Mouse (Mus musculus): ENCODE measurements around the gene Peg12.

DNA sequence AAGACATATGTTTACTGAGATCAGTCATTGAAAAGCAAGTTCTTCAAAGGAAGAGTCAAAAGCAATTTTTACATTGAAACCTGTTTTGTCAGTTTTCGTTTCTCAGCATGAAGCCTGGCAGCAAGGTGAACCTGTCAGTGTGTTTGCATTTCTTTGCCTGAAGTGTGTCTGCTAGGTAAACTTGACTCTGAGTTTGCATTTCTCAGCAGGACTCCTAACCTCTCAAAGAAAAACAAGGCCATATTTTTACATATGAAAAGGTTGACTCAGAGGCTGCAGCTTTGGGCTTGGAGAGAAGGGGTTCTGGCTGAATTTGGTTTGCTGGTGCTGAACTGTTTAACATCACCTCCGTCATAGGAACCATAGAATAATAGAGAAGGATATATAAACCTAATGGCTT lies 21.8 kb upstream of the Peg12 start:
- TF ChIP-seq EP300 (IDR thresholded peaks at IDR 0.05; ENCODE audit: insufficient read depth, low read depth, low read length), result peak; percentile 68
- no peak for TF ChIP-seq CTCF (IDR thresholded peaks at IDR 0.05; ENCODE audit: low read depth, low read length)
- TF ChIP-seq POLR2A (IDR thresholded peaks at IDR 0.05; ENCODE audit: insufficient read depth, low read length), result no peak

All from ES-Bruce4 (cell line).